Mouse (Mus musculus) adrenal gland, adult 2 months (tissue): ENCODE measurements around the gene Gm20772. TPM values are rescaled to one million over a fixed set of nuclear protein-coding genes. Genes with fewer than 3 reads are reported as not detected.
"Not testable (repeated sequence)": the region's sequence is repeated elsewhere in the genome, so short reads cannot be mapped to it uniquely, and the experiment has no call there.

ENCODE experiments used
- DNase-seq: peaks from one replicate; pipeline ENCODE4 v3.0.0; 2021
- long read RNA-seq: library from polyadenylated mRNA; stranded (forward); transcript quantifications from one replicate; pipeline ENCODE4 v2.0.0, GENCODE M21; 2021
- polyA plus RNA-seq: library from polyadenylated mRNA; depleted of rRNA; stranded (reverse); fragments of >200 nt; gene quantifications from 2 replicates; pipeline ENCODE4 v1.2.3, GENCODE M21; 2012; rRNA removed
- total RNA-seq, 2 experiments: library from RNA; stranded (reverse); gene quantifications; 2 replicates each; pipeline ENCODE4 v1.2.3; 2021

The Gm20772 gene
- not detected for total RNA-seq
- not detected in 2 replicates for polyA plus RNA-seq
- long read RNA-seq: 0 reads

GRCm38 (mm10) chrY:17874441-17874840 lies at the start of gene Gm20772, which contains the start of gene Gm20831:
Gene Gm20772, plus strand, starts transcription at chrY:17874741.
Gene Gm20831, plus strand, starts transcription at chrY:17874741.
- not testable (repeated sequence) for DNase-seq

GRCm38 (mm10) chrY:17846166-17846565 lies 28.4 kb upstream of the Gm20772 start, which contains the start of gene Gm21904:
Gene Gm21904, minus strand, starts transcription at chrY:17846266.
- not testable (repeated sequence) for DNase-seq

Other genes with a start within 250 kb of the Gm20772 start
- not detected for gene Gm21904, start 28.5 kb upstream of the Gm20772 start, total RNA-seq
- gene Gm21904, start 28.5 kb upstream of the Gm20772 start, polyA plus RNA-seq: not detected in 2 replicates
- not detected for gene Gm20831, start within 50 bp of the Gm20772 start, total RNA-seq
- not detected in 2 replicates for gene Gm20831, start within 50 bp of the Gm20772 start, polyA plus RNA-seq
- gene Srsy, start 62.6 kb downstream of the Gm20772 start, total RNA-seq: not detected
- not detected in 2 replicates for gene Srsy, start 62.6 kb downstream of the Gm20772 start, polyA plus RNA-seq
- not detected for gene Gm21764, start 187.1 kb downstream of the Gm20772 start, total RNA-seq
- not detected in 2 replicates for gene Gm21764, start 187.1 kb downstream of the Gm20772 start, polyA plus RNA-seq
- gene Ssty1, start 214.4 kb downstream of the Gm20772 start, total RNA-seq: not detected
- not detected in 2 replicates for gene Ssty1, start 214.4 kb downstream of the Gm20772 start, polyA plus RNA-seq